Mouse (Mus musculus): Measurements from ENCODE around the gene Dchs2. TPM values are rescaled to one million over a fixed set of nuclear protein-coding genes. Genes with fewer than 3 reads are reported as not detected.
"Not testable (repeated sequence)": the region's sequence is repeated elsewhere in the genome, so short reads cannot be mapped to it uniquely, and the experiment has no call there.

Gene Dchs2
- polyA plus RNA-seq, 1 experiment from 2014 or later = 0.16 TPM

GRCm38 (mm10) chr3:83123945-83124344, 3.8 kb upstream of the Dchs2 start:
- H3K4me2 ChIP-seq (replicated peaks); H3K9ac ChIP-seq; ATAC-seq; H3K4me3 ChIP-seq (replicated peaks); H3K36me3 ChIP-seq; H3K9me3 ChIP-seq; H3K27ac ChIP-seq: not testable (repeated sequence)
- Histone ChIP-seq H3K27me3 (replicated peaks) (peaks cover 25% of the 10 kb centered on the region), H3K4me1 (replicated peaks) (peaks cover 22% of the 10 kb centered on the region)
- 92% methylated on average over 9 of the region's 9 CpGs for WGBS

GRCm38 (mm10) chr3:83127088-83127725, 541 bp upstream of the Dchs2 start:
- Histone ChIP-seq H3K4me1 (replicated peaks) (peaks cover 26% of the 10 kb centered on the region), H3K27ac (0 out of 2 replicates have a peak overlapping the region, but pooled peaks have one; percentile 17), H3K4me2 (replicated peaks) (peak overlapping the region; percentile 99), H3K9ac (0 out of 2 replicates have a peak overlapping the region, but pooled peaks have one; percentile 44), H3K36me3 (no peaks in the 10 kb centered on the region), H3K4me3 (replicated peaks) (peak overlapping the region; percentile 52), H3K9me3 (no peaks in the 10 kb centered on the region), H3K27me3 (replicated peaks) (peaks cover 44% of the 10 kb centered on the region)
- peak; percentile 81 for ATAC-seq
- WGBS = 1% methylated on average over 37 of the region's 37 CpGs

DNA sequence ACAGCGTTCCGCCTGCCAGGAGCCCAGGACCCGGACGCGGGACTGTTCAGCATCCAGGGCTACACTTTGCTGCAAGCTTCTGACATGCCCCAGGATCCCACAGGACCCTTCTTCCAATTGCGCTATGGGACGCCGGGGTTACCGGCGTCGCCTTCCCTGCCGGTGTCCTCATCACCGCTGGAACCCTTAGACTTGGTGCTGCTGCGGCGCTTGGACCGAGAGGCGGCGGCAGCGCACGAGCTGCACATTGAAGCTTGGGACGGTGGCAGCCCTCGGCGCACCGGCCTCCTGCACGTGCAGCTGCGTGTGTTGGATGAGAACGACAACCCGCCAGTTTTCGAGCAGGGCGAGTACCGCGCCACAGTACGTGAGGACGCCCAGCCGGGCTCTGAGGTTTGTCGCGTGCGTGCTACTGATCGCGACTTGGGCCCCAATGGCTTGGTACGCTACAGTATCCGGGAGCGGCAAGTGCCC, 738 bp downstream of the Dchs2 start:
- peak overlapping the region; percentile 52 for H3K4me3 ChIP-seq (replicated peaks)
- peaks cover 44% of the 10 kb centered on the region for H3K27me3 ChIP-seq (replicated peaks)
- under 1% methylated on average over 43 of the region's 43 CpGs for whole genome bisulfite sequencing
- peak overlapping the region; percentile 44; the same call in 1 of the 2 replicates for H3K9ac ChIP-seq
- H3K27ac ChIP-seq = no peak overlapping the region
- peak overlapping the region; percentile 99 for H3K4me2 ChIP-seq (replicated peaks)
- no peaks in the 10 kb centered on the region for H3K36me3 ChIP-seq
- peaks cover 26% of the 10 kb centered on the region for H3K4me1 ChIP-seq (replicated peaks)
- ATAC-seq = peak; percentile 34
- no peaks in the 10 kb centered on the region for H3K9me3 ChIP-seq

DNA sequence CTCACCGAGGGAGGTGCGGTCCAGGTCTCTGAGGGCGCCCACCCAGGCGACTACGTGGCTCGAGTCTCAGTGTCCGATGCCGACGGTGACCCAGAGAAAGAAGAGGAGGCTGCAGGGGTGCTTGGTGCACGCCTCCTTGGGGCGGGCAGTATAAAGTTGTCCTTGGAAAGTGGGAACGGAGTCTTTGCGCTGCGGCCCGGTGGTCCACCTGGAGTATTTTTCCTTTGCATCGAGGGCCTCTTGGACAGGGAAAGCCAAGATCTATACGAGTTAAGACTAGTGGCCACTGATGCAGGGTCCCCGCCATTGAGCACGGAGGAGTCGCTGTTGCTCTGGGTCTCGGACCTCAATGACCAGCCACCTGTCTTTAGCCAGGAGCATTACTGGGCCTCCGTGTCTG, 1.4 kb downstream of the Dchs2 start:
- no peak overlapping the region; the same call in 1 of the 2 replicates for H3K9ac ChIP-seq
- H3K27ac ChIP-seq = no peak overlapping the region
- no peak for ATAC-seq
- 8% methylated on average over 22 of the region's 22 CpGs for WGBS
- no peaks in the 10 kb centered on the region for H3K36me3 ChIP-seq
- H3K4me2 ChIP-seq (replicated peaks) = peak overlapping the region; percentile 99
- H3K9me3 ChIP-seq = no peaks in the 10 kb centered on the region
- H3K4me3 ChIP-seq (replicated peaks) = peak overlapping the region; percentile 52
- peaks cover 44% of the 10 kb centered on the region for H3K27me3 ChIP-seq (replicated peaks)
- H3K4me1 ChIP-seq (replicated peaks) = peaks cover 26% of the 10 kb centered on the region

- H3K36me3 ChIP-seq = no peaks in the 10 kb centered on the region
- no peak overlapping the region for H3K27ac ChIP-seq
- 58% methylated on average over 7 of the region's 7 CpGs for WGBS
- no peaks in the 10 kb centered on the region for H3K4me1 ChIP-seq (replicated peaks)
- no peaks in the 10 kb centered on the region for H3K9me3 ChIP-seq
- H3K4me3 ChIP-seq (replicated peaks) = no peak overlapping the region
- H3K4me2 ChIP-seq (replicated peaks) = no peak overlapping the region
- no peak overlapping the region for H3K9ac ChIP-seq
- no peaks in the 10 kb centered on the region for H3K27me3 ChIP-seq (replicated peaks)
- no peak for ATAC-seq
These were observed 8.7 kb downstream of the Dchs2 start for GRCm38 (mm10) chr3:83136413-83136812.

DNA sequence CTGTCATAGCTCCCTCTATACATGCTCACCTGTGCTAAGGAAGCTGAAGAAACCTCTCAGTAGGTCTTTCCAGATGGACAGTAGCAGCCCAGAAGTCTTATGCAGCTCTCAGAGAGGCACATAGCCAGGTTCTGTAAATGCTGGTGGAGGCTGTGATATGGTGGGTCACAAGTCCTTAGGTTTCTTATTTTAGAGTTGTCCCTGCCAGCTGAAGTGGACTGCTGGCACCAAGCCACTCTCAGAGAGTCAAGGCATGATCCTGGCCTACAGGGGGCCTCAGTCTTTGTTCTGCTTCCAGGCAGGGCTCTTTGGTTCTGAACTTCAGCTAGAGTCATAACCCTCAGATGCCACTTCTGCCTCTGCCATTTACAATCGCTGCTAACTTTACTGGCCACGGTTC, 11.1 kb downstream of the Dchs2 start:
- ATAC-seq = no peak
- 71% methylated on average over 2 of the region's 2 CpGs for WGBS
- H3K27ac ChIP-seq = no peak overlapping the region

DNA sequence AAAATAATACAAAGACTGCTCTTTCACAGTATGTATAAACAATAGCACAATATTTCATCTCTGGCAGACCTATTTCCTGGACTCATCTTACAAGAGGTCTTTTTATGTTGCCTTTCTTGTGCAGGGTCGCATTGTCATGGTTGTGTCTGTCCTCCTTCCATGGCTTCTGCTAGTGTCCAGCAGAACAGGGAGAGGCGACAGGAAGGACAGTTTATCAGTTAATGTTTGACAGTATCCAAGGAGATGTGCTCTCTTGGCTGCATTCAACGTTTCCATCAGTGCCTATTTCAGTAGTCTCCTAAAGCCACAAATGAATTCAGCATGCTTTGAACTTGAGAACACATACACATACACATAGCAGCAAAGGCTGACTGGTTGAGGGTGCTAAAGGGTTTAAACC, 17.9 kb downstream of the Dchs2 start:
- ATAC-seq = no peak
- H3K4me1 ChIP-seq (replicated peaks) = no peaks in the 10 kb centered on the region
- H3K9ac ChIP-seq = no peak overlapping the region
- H3K36me3 ChIP-seq = no peaks in the 10 kb centered on the region
- no peaks in the 10 kb centered on the region for H3K9me3 ChIP-seq
- WGBS = 20% methylated on average over 3 of the region's 3 CpGs
- H3K4me2 ChIP-seq (replicated peaks) = no peak overlapping the region
- no peak overlapping the region for H3K4me3 ChIP-seq (replicated peaks)
- no peak overlapping the region for H3K27ac ChIP-seq
- no peaks in the 10 kb centered on the region for H3K27me3 ChIP-seq (replicated peaks)

More for the DNA sequence above, 11.1 kb downstream of the Dchs2 start:
- H3K4me3 ChIP-seq (replicated peaks) = no peak overlapping the region
- H3K4me1 ChIP-seq (replicated peaks) = no peaks in the 10 kb centered on the region
- H3K9ac ChIP-seq = no peak overlapping the region
- no peaks in the 10 kb centered on the region for H3K27me3 ChIP-seq (replicated peaks)
- no peak overlapping the region for H3K4me2 ChIP-seq (replicated peaks)
- no peaks in the 10 kb centered on the region for H3K36me3 ChIP-seq
- no peaks in the 10 kb centered on the region for H3K9me3 ChIP-seq

DNA sequence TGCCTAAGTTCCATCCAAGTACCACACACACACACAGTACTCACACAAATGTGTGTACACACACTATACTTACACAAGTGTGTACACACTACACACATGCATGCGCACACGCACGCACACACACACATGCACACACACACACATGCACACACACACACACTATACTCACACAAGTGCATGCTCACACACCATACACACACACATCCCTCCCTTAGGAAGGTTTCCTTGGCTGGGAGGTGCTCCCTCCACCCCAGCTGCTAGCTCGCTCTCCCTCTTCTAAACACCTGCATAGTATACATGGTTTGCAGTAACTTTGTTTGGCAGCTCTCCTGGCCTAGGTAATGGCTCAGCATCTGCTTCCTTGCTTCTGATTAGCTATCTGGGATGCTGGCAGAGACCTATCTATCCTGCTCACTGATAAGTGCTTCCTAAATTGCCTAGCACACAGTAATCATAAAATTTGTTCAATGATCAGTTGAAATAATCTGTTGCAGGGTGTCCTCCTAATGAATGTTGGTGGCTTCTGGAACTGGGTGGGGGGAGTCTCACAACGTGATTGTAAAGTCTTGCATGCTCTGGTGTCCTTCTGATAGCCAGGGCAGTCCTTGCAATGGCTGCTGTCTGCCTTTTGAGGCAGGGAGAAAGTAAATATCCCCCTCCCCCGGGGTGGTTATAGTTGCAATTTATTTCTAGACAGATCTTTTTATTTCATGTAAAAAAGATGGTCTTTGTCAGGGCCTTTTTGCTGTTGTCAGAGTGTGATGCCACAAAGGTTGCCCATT, 19.7 kb downstream of the Dchs2 start:
- Histone ChIP-seq H3K27ac (no peak overlapping the region), H3K4me2 (replicated peaks) (no peak overlapping the region), H3K4me1 (replicated peaks) (no peaks in the 10 kb centered on the region), H3K27me3 (replicated peaks) (no peaks in the 10 kb centered on the region), H3K4me3 (replicated peaks) (no peak overlapping the region), H3K9me3 (no peaks in the 10 kb centered on the region), H3K9ac (no peak overlapping the region), H3K36me3 (no peaks in the 10 kb centered on the region)
- ATAC-seq = no peak
- WGBS = 76% methylated on average over 6 of the region's 6 CpGs

DNA sequence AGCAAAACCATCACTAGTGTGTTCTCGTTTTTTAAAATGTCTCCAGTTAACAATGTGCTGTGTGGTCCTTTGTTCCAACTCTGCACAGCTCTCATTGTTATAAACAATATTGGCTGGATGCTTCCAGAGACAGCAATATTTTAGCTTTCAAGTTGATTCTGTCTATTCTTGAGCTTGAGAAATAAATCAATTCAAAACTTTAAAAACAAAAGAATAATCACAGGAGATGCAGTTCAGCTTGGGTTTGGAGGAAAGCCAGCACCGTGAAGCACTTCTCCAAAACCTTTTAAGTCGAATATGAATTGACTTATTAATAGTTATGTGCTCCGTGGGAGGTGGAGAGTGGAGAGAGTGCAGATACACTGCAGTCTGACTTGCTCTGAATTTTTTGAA, 20.3 kb downstream of the Dchs2 start:
- no peaks in the 10 kb centered on the region for H3K4me1 ChIP-seq (replicated peaks)
- no peak for ATAC-seq
- WGBS = 28% methylated on average over 4 of the region's 4 CpGs

GRCm38 (mm10) chr3:83148508-83148907, 20.8 kb downstream of the Dchs2 start:
- Histone ChIP-seq H3K27ac (no peak overlapping the region), H3K4me3 (replicated peaks) (no peak overlapping the region), H3K9ac (no peak overlapping the region), H3K27me3 (replicated peaks) (no peaks in the 10 kb centered on the region), H3K4me2 (replicated peaks) (no peak overlapping the region), H3K36me3 (no peaks in the 10 kb centered on the region), H3K9me3 (no peaks in the 10 kb centered on the region), H3K4me1 (replicated peaks) (no peaks in the 10 kb centered on the region)
- 57% methylated on average over 3 of the region's 3 CpGs for WGBS
- no peak for ATAC-seq

More for the DNA sequence above, 20.3 kb downstream of the Dchs2 start:
- Histone ChIP-seq H3K27me3 (replicated peaks) (no peaks in the 10 kb centered on the region), H3K9me3 (no peaks in the 10 kb centered on the region), H3K9ac (no peak overlapping the region), H3K4me2 (replicated peaks) (no peak overlapping the region), H3K27ac (no peak overlapping the region), H3K4me3 (replicated peaks) (no peak overlapping the region), H3K36me3 (no peaks in the 10 kb centered on the region)

DNA sequence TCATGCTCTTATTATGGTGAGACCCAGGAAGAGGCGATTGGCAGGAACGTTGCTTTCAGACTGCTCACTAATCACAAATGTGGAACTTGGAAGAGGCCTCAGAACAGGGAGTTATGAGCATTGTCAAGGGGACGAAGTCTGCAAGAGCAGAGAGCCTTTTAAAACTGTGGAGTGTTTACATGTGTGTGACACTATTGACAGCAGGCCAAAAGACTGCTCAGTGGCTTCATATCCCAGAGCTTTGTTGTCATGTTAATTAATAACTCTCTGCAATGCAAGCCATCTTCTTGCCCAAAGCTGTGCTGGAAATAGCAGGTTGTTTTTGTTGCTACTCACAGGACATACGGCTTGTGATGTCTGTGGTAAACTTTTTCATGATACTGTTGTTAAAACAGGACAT, 27.9 kb downstream of the Dchs2 start:
- no peak overlapping the region for H3K9ac ChIP-seq
- no peak overlapping the region for H3K4me3 ChIP-seq (replicated peaks)
- H3K27ac ChIP-seq = no peak overlapping the region
- H3K9me3 ChIP-seq = no peaks in the 10 kb centered on the region
- no peak overlapping the region for H3K4me2 ChIP-seq (replicated peaks)
- H3K27me3 ChIP-seq (replicated peaks) = no peaks in the 10 kb centered on the region
- H3K36me3 ChIP-seq = no peaks in the 10 kb centered on the region
- WGBS = 23% methylated on average over 4 of the region's 4 CpGs
- peak; percentile 63 for ATAC-seq
- 0 out of 2 replicates have a peak, but pooled peaks cover 3% of the 10 kb centered on the region for H3K4me1 ChIP-seq (replicated peaks)

GRCm38 (mm10) chr3:83156165-83156564, 28.4 kb downstream of the Dchs2 start:
- Histone ChIP-seq H3K27ac (no peak overlapping the region), H3K36me3 (no peaks in the 10 kb centered on the region), H3K4me2 (replicated peaks) (no peak overlapping the region), H3K4me1 (replicated peaks) (0 out of 2 replicates have a peak, but pooled peaks cover 3% of the 10 kb centered on the region), H3K9ac (no peak overlapping the region), H3K4me3 (replicated peaks) (no peak overlapping the region), H3K27me3 (replicated peaks) (no peaks in the 10 kb centered on the region), H3K9me3 (no peaks in the 10 kb centered on the region)
- ATAC-seq = no peak
- WGBS = 52% methylated on average over 4 of the region's 4 CpGs
